Mouse (Mus musculus) urinary bladder, postnatal 25 days (tissue): ENCODE results near the gene Sgtb.

Experiments
- DNase-seq: peaks from one replicate; pipeline ENCODE4 v3.0.0; 2022; ENCODE audit warnings: low spot score

Sgtb gene

GRCm38 (mm10) chr13:104109288-104109815, at the start of gene Sgtb, which contains the start of gene Nln:
TSS of gene Sgtb (plus strand) at chr13:104109741.
TSS of gene Nln (minus strand) at chr13:104109614.
- peak; percentile 71 for DNase-seq

DNA sequence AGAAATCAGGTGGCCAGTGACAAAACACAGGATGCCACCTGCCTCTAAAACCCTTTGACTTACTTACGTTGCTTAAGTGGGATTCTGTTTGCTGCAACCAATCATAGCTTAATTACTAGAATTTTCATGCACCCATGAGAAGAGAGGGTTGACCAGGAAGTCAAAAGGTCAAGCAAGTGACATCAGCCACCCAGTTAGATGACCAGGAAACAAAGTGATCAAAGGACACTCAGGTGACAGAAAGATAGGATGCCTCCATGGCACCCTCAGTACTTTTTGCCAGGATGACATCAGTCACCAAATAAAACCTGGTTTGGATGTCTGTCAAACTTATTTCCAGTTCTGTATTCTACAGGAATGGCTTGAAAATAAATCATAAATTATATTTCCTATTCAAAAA, 49.3 kb upstream of the Sgtb start:
- no peak for DNase-seq

GRCm38 (mm10) chr13:104061975-104062750, 47.4 kb upstream of the Sgtb start:
- DNase-seq: no peak

GRCm38 (mm10) chr13:104063061-104063460, 46.5 kb upstream of the Sgtb start:
- DNase-seq: no peak

- no peak for DNase-seq
Measured at GRCm38 (mm10) chr13:104065649-104066347, 43.7 kb upstream of the Sgtb start.

GRCm38 (mm10) chr13:104069216-104069615, 40.3 kb upstream of the Sgtb start:
- DNase-seq: no peak

DNA sequence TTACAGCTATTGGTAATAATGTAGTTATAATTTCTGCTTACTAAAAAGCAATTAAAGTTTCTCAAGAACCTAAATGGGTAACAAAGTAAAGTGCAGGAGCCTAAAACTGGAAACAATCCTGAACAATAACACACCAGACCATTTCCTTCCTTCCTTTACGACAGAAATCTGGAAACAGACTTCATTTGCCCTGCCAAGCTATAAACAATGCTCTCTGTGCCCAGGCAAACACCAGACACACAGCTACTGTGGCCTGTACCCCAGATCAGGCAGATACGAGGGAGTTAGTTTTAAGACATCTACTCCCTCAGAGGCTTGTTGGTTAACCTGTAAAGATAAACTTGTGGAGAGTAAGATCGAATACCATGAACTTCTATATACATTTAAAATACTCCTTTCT, 38.8 kb upstream of the Sgtb start:
- DNase-seq: no peak

GRCm38 (mm10) chr13:104072351-104072750, 37.2 kb upstream of the Sgtb start:
- no peak for DNase-seq

DNA sequence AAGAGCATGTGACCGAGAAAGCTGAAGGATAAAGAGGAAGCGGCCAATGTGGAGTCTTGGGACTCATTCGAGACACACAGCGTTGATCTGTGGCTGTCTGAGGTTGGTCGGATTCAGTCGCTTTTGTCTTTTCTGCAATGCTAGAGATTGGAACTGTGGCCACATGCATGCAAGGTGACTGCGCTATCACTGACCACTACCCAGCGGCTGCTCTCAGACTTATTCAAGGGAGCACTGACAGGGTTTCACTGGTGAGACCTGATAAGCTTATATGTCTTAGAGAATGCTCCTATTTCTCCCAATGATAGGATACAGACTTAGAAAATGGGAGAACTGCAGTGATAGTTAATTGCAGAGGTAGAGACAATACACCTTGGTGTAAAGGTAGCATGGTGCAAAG, 35.3 kb upstream of the Sgtb start:
- no peak for DNase-seq

DNA sequence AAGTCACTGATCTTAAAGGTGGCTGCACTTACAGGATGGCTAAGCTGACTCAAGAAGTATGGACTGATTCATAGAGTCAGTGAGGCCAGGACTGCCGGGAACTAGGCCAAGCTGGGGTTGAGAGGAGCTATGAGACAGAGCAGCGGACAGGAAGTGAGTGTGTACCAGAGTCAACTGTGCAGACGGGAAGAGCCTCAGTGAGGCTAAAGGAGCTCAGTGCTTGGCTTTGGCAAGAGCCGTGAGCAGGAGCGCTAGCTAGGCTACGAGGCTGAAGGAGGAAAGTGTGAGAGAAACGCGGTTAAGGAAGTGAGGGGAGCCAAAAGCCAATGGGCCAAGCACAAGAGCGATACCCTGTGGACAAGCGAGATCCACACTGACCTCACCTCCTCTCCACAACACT, 34.8 kb upstream of the Sgtb start:
- peak; percentile 20 for DNase-seq

DNA sequence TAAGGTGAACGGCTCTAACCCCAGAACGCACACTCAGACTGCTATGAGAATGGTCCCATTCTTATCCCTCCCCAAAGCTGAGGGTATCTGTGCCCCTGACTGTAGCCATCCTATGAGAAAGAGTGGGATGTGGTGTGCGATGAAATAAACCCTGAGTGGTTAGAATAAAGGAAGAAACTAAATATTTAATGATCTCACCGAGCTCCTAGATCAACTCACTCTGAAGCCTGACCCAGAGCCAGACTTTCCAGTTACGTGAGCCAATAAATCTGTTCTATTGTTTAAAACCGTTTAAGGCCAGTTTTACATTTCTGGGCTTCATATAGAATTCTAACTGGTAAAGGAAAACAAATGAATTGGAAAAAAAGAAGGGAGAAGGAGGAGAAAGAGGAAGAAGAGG, 32.5 kb upstream of the Sgtb start:
- DNase-seq: no peak

DNA sequence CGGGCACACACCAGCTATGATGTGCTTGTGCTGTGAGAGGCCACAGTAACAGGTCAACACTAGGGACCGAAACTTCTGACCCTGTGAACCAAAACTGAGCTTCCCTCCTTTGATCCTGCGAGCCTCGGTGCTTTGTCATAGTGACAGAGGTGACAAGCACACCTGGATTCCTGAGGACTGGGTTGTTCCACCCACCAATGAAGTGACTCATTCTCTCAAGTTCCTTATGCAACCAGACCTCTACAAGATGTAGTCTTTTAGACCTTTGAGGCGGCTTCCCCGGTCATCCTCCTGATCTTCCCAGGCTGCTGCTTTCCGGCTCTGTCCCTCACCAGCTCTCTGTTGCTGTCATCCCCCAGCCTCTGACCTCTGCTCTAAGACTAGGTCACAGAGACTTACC, 27.0 kb upstream of the Sgtb start:
- no peak for DNase-seq

GRCm38 (mm10) chr13:104084600-104084999, 24.9 kb upstream of the Sgtb start:
- DNase-seq: no peak

- no peak for DNase-seq
Measured at GRCm38 (mm10) chr13:104089387-104089786, 20.2 kb upstream of the Sgtb start.

DNA sequence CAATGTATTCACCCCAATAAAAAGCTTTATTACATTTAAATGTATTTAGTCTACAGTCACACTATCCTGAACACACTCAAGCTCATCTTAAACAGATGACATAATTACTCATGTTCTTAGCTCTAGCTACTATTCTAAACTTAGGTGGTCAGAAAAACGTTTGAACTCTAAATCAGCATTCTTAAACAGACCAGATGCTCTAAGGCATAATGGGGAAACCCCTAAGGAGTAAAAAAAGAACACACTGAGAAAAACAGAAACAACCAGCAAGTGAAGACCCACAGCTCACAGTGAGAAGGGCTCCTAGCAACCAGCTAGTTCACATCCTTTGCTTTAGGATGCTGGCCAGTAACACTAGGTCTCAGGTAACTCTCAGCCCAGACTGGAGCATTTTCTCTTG, 17.8 kb upstream of the Sgtb start:
- no peak for DNase-seq

DNA sequence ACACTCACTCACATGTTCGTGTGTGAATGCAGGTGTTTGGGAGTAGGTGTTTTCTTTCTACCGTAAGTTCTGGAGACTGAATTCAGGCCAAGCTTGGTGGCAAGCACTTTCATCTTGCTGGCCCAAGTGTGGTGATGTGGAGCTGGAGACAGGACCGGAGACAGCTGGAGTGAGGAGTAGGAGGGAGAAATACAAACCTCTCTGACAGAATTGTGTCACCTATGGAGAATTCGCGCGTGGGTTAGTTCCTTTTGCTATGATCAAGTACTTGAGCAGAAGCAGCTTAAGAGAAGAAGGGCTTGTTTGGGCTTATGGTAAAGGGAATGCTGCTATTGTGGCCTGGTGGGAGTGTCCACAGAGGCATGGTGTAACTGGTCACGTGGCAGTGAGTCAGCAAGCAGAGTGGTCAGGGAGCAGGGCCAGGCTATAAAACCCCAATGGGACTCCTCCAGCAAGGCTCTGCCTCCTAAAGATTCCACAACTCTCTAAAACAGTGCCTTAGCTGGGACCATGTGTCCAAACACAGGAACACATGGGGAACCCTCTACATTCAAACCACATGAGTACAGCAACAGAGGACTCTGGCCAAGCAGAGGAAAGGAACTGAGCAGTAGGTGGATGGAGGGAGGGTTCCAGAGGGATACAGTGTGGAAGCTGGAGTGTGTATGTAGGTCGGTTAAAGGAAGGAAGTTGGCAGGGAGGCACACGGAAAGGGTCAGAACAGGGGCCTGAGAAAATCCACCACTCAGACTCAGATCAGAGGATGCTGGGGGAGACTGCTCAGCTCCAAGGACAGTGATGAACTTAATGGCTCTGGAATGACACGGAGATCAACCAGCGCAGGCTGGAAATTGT, 14.8 kb upstream of the Sgtb start:
- peak; percentile 16 for DNase-seq

GRCm38 (mm10) chr13:104095955-104096354, 13.6 kb upstream of the Sgtb start:
- DNase-seq: no peak

GRCm38 (mm10) chr13:104097190-104097589, 12.4 kb upstream of the Sgtb start:
- DNase-seq: no peak

DNA sequence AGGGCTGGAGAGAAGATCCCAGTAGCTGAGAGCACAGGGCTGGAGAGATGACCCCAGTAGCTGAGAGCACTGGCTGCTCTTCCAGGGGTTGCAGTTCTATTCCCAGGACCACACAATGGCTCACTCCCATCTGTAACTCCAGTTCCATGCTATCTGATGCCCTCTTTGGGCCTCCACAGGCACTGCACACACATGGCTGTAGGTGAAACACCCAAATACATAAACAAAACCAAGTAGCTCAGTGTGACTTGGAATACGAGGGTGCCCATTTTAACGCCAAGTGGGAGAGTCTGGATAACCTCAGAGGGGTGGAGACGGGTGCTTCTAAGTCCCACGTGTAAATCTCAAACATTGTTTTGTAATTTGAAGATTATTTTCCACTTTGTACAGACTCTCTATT, 9.1 kb upstream of the Sgtb start:
- DNase-seq: no peak

DNA sequence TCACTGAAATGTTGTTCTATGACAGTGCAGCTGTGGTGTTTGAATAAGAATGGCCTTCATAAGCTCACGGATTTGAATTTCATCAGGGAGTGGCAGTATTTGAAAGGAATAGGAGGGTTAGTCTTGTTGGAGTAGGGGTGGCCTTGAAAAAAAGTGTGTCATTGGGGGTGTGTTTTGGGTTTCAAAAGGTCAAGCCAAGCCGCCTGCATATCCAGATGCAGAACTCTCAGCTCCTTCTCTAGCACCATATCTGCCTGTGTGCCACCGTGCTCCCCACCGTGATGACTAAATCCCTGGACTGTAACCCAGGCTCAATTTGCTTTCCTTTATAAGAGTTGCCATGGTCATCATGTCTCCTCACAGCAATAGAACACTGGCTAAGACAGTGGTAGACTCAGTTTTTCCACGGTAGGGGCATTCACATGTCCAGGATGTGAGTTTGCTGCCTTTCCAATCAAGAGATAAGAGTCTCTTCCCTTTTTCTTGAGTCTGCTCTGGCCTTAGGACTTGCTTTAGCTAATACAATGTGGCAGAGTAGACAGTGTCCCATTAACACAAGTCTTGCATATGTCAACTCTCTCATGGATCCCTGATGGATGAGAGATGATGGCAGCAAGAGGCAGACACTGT, 7.8 kb upstream of the Sgtb start:
- no peak for DNase-seq

- DNase-seq: peak; percentile 23
Measured at GRCm38 (mm10) chr13:104108651-104109287, 772 bp upstream of the Sgtb start.
